Mouse (Mus musculus) urinary bladder, adult 18-20 months (tissue): ENCODE measurements at regions not wholly inside any gene's neighbourhood (a gene's known extent, or its start where the extent isn't known, plus 50 kb on each side); places are given as distances from the start of the nearest gene placed in this dataset.
A peak's percentile ranks its signal among the peaks of the same experiment; 100 is the strongest.

Source experiments
- DNase-seq, 2 experiments: peaks; one replicate each; pipeline ENCODE4 v3.0.0; 2022; ENCODE audit warnings: low spot score in 2 of 2, mixed read lengths in 2 of 2

- no peak for DNase-seq
Measured at GRCm38 (mm10) chr12:27062061-27062461, 280.3 kb downstream of the Sox11 start.

GRCm38 (mm10) chr12:27060899-27061762 lies 281.2 kb downstream of the Sox11 start:
- no peak for DNase-seq

GRCm38 (mm10) chr12:27059885-27060284 lies 282.5 kb downstream of the Sox11 start:
- DNase-seq, result peak in 1 of 2 experiments; percentile 3

GRCm38 (mm10) chr12:27054411-27054810 lies 288.0 kb downstream of the Sox11 start:
- no peak for DNase-seq

- DNase-seq, result no peak
Measured at GRCm38 (mm10) chr12:27037922-27038321, 304.5 kb downstream of the Sox11 start.

GRCm38 (mm10) chr12:27019751-27020150 lies 322.6 kb downstream of the Sox11 start:
- no peak for DNase-seq

- no peak for DNase-seq
Measured at GRCm38 (mm10) chr12:27018366-27018765, 324.0 kb downstream of the Sox11 start.

GRCm38 (mm10) chr12:26999287-26999686 lies 343.1 kb downstream of the Sox11 start:
- no peak for DNase-seq

GRCm38 (mm10) chr12:26976284-26977065 lies 365.9 kb downstream of the Sox11 start:
- DNase-seq, result no peak

- no peak for DNase-seq
Measured at GRCm38 (mm10) chr12:26972495-26973113, 369.8 kb downstream of the Sox11 start.

GRCm38 (mm10) chr12:26967018-26967737 lies 375.2 kb downstream of the Sox11 start:
- no peak for DNase-seq

GRCm38 (mm10) chr12:26963917-26964316 lies 378.5 kb downstream of the Sox11 start:
- DNase-seq, result no peak

- no peak for DNase-seq
Measured at GRCm38 (mm10) chr12:26939831-26940230, 402.5 kb downstream of the Sox11 start.

- DNase-seq, result no peak
Measured at GRCm38 (mm10) chr12:26937836-26938235, 404.5 kb downstream of the Sox11 start.

- DNase-seq, result no peak
Measured at GRCm38 (mm10) chr12:26936696-26937458, 405.5 kb downstream of the Sox11 start.

- DNase-seq, result no peak
Measured at GRCm38 (mm10) chr12:26930155-26930867, 412.1 kb downstream of the Sox11 start.

- no peak for DNase-seq
Measured at GRCm38 (mm10) chr12:26906126-26906525, 436.2 kb downstream of the Sox11 start.

GRCm38 (mm10) chr12:26903894-26904272 lies 434.9 kb downstream of the Cmpk2 start:
- DNase-seq, result no peak

GRCm38 (mm10) chr12:26903073-26903893 lies 434.3 kb downstream of the Cmpk2 start:
- DNase-seq, result no peak
